Mouse (Mus musculus): Measurements from ENCODE around the gene Trdmt1. TPM values are rescaled to one million over a fixed set of nuclear protein-coding genes. Genes with fewer than 3 reads are reported as not detected.
"Not testable (repeated sequence)": the region's sequence is repeated elsewhere in the genome, so short reads cannot be mapped to it uniquely, and the experiment has no call there.

Trdmt1 gene
- 8.8 and 9.7 TPM in 2 replicates for polyA plus RNA-seq (2015; fragmentation: Nextera tagmentation; extraction: Ambion mirVana)

DNA sequence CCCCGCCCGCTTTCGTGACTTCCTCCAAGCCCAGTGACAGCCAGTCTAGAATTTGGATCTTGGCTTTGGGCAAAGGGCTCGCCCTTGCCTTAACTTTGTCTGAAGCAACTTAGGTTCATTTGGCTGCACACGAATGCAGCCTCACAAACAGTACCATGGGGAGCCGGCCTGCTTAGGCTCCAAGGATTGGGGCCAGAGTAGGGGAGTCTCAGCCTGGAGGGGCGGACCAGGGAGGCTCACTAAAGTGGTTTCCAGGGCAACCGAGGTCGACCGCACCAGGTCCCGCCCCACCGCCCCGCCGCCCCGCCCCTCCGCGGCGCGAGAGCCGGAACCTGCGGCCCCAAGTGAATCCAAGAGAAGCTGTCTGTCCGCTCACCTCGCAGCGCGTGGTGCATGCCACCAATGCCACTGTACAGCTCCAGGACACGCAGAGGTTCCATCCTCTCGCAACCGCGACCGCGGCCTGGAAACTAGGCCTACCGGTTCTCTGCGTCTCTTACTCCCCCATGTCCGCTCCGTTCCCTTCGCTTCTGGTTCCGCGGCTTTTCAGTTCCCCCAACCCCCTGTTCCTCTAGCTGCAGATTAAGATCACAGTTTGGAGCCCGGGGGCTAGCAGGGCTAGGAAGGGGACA lies at the start of gene Trdmt1:
Gene Trdmt1 (minus strand): TSS at position 476 of the 632 bp plus-strand sequence.
- no peaks in the 10 kb centered on the region for H3K9me3 ChIP-seq (replicated peaks)
- peaks cover 9% of the 10 kb centered on the region for H3K4me1 ChIP-seq
- peak; percentile 96 for ATAC-seq (ENCODE audit: low FRiP score)
- peak within 1 kb of the TSS; percentile 85 for H3K9ac ChIP-seq (replicated peaks)
- no peaks in the 10 kb centered on the region for H3K36me3 ChIP-seq
- peak within 1 kb of the TSS; percentile 72 for H3K4me2 ChIP-seq
- peak within 1 kb of the TSS; percentile 73 for H3K4me3 ChIP-seq (replicated peaks)
- H3K27me3 ChIP-seq (replicated peaks): no peaks in the 10 kb centered on the region
- H3K27ac ChIP-seq (replicated peaks): peak within 1 kb of the TSS; percentile 94
- WGBS: under 1% methylated on average over 38 of the region's 39 CpGs

DNA sequence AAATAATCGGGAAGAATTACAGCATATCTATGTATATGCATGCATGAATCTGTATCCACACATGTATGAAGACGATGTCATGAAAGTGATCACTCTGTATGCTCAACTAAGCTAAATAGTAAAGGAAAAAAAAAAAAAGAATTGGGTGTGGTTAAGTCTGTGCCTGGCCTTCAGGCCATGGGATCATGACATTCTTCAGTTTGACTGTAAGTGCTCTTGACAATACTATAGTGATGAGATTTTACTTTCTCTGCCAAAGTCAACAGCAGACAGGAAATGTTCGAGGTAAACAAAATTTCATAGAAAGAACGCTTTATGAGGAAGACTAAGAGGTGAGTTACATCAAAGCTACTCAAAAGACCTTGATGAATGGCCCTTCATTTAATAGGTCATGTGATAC lies 48.9 kb upstream of the Trdmt1 start:
- no peak overlapping the region for H3K27ac ChIP-seq (replicated peaks)
- ATAC-seq (ENCODE audit: low FRiP score): no peak
- H3K4me3 ChIP-seq (replicated peaks): no peak overlapping the region
- no peak overlapping the region for H3K9ac ChIP-seq (replicated peaks)
- H3K4me1 ChIP-seq: 0 out of 2 replicates have a peak, but pooled peaks cover 6% of the 10 kb centered on the region
- no peaks in the 10 kb centered on the region for H3K27me3 ChIP-seq (replicated peaks)
- WGBS: 91% methylated on average over 4 of the region's 4 CpGs
- no peak overlapping the region for H3K4me2 ChIP-seq
- no peaks in the 10 kb centered on the region for H3K36me3 ChIP-seq
- H3K9me3 ChIP-seq (replicated peaks): no peaks in the 10 kb centered on the region

DNA sequence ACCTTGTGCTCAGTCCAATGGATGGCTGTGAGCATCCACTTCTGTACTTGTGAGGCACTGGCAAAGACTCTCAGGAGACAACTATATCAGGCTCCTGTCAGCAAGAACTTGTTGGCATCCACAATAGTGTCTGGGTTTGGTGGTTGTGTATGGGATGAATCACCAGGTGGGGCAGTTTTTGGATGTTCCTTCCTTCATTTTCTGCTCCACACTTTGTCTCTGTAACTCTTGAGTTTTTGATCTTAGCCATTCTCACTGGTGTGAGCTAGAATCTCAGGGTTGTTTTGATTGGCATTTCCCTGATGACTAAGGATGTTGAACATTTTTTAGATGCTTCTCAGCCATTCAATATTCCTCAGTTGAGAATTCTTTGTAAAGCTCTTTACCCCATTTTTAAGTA lies 39.3 kb upstream of the Trdmt1 start:
- not testable (repeated sequence) for H3K4me3 ChIP-seq (replicated peaks); H3K4me1 ChIP-seq; H3K9ac ChIP-seq (replicated peaks); ATAC-seq (ENCODE audit: low FRiP score); H3K27ac ChIP-seq (replicated peaks); H3K27me3 ChIP-seq (replicated peaks); H3K9me3 ChIP-seq (replicated peaks); H3K4me2 ChIP-seq
- peaks cover 18% of the 10 kb centered on the region for H3K36me3 ChIP-seq

GRCm38 (mm10) chr2:13582184-13582583 lies 37.7 kb upstream of the Trdmt1 start:
- WGBS: 83% methylated on average over 3 of the region's 3 CpGs

DNA sequence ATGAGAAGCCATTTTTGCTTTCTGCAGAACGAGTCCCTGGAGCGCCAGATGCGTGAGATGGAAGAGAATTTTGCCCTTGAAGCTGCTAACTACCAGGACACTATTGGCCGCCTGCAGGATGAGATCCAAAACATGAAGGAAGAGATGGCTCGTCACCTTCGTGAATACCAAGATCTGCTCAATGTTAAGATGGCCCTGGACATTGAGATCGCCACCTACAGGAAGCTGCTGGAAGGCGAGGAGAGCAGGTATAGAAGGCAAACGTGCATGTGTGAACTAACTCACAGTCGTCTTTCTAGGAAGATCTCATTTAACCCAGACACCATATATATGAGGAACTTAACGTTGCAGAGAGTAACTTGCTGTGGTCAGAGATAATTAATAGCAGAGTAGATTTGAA lies 35.5 kb upstream of the Trdmt1 start:
- Histone ChIP-seq H3K9me3 (replicated peaks) (no peaks in the 10 kb centered on the region), H3K27ac (replicated peaks) (no peak overlapping the region), H3K4me3 (replicated peaks) (no peak overlapping the region), H3K27me3 (replicated peaks) (no peaks in the 10 kb centered on the region), H3K4me2 (no peak overlapping the region), H3K4me1 (peaks cover 14% of the 10 kb centered on the region), H3K9ac (replicated peaks) (no peak overlapping the region), H3K36me3 (peaks cover 23% of the 10 kb centered on the region)
- WGBS: 66% methylated on average over 11 of the region's 11 CpGs
- no peak for ATAC-seq (ENCODE audit: low FRiP score)

More at GRCm38 (mm10) chr2:13582184-13582583, 37.7 kb upstream of the Trdmt1 start:
- Histone ChIP-seq H3K27me3 (replicated peaks) (no peaks in the 10 kb centered on the region), H3K4me1 (no peaks in the 10 kb centered on the region; the same call in 1 of the 2 replicates), H3K4me2 (no peak overlapping the region), H3K4me3 (replicated peaks) (no peak overlapping the region), H3K9me3 (replicated peaks) (no peaks in the 10 kb centered on the region), H3K27ac (replicated peaks) (no peak overlapping the region), H3K9ac (replicated peaks) (no peak overlapping the region), H3K36me3 (peaks cover 23% of the 10 kb centered on the region)
- ATAC-seq (ENCODE audit: low FRiP score): no peak

DNA sequence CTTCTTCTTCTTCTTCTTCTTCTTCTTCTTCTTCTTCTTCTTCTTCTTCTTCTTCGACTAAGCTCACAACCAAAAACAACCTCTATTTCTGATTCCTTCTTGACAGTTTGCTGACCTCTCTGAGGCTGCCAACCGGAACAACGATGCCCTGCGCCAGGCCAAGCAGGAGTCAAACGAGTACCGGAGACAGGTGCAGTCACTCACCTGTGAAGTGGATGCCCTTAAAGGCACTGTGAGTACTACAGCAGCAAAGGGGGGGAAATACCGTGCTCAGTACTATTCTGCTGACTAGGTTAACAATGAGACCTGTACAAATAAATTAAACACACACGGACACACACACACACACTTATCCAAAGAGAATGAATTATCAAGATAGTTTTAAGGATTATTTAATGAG lies 34.8 kb upstream of the Trdmt1 start:
- Histone ChIP-seq H3K9ac (replicated peaks) (no peak overlapping the region), H3K27ac (replicated peaks) (no peak overlapping the region), H3K9me3 (replicated peaks) (no peaks in the 10 kb centered on the region), H3K27me3 (replicated peaks) (no peaks in the 10 kb centered on the region), H3K4me3 (replicated peaks) (no peak overlapping the region), H3K4me1 (peaks cover 20% of the 10 kb centered on the region), H3K36me3 (peaks cover 23% of the 10 kb centered on the region), H3K4me2 (no peak overlapping the region)
- 87% methylated on average over 8 of the region's 8 CpGs for WGBS
- ATAC-seq (ENCODE audit: low FRiP score): no peak

DNA sequence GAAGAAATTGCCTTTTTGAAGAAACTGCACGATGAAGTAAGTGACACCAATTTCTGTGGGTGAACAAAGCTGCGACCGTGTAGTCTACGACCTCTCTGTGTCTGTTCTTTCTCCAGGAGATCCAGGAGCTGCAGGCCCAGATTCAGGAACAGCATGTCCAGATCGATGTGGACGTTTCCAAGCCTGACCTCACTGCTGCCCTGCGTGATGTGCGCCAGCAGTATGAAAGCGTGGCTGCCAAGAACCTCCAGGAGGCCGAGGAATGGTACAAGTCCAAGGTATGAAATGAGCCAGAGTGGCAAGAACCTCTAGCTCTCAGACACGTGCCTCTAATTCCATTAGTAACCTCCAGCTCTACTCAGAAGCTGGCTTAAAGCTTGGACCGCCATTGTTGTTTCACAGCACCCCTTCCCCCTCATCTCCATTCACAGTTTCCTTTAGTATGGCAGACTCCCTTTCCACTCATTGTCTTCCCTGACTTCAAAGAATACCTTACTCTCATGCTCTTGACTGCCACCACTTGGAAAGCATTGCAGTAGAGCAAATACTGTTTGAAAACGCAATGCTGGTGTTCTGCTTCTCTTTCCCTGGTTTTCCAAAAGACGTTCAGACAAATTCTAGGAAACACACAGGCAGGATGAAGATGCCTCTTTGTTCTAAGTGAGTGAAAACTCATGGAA lies 34.1 kb upstream of the Trdmt1 start:
- Histone ChIP-seq H3K4me1 (peaks cover 20% of the 10 kb centered on the region), H3K4me3 (replicated peaks) (no peak overlapping the region), H3K9me3 (replicated peaks) (no peaks in the 10 kb centered on the region), H3K27me3 (replicated peaks) (no peaks in the 10 kb centered on the region), H3K4me2 (peak overlapping the region; percentile 19; the same call in 1 of the 2 replicates), H3K27ac (replicated peaks) (no peak overlapping the region), H3K9ac (replicated peaks) (no peak overlapping the region), H3K36me3 (peaks cover 23% of the 10 kb centered on the region)
- no peak for ATAC-seq (ENCODE audit: low FRiP score)
- WGBS: 62% methylated on average over 14 of the region's 14 CpGs

DNA sequence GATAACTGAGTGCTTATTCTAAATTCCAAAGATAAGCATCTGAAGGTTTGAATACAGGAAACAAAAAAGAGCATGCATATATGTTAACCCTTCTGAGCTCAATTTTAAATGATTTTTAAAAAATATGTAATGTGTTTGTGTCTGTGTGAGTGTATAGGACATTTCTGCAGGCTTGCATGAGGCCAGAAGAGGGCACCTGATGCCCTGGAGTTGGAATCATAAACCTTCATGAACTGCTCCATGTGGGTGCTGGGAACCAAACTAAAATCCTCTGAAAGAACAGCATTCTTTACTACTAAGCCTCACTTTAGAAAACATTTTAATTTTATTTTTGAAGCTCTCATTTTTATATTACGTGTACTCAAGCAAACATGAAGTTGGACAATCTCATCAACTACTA lies 32.9 kb upstream of the Trdmt1 start:
- peaks cover 32% of the 10 kb centered on the region for H3K4me1 ChIP-seq
- peak overlapping the region; percentile 1; the same call in 1 of the 2 replicates for H3K4me3 ChIP-seq (replicated peaks)
- no peak overlapping the region for H3K27ac ChIP-seq (replicated peaks)
- H3K27me3 ChIP-seq (replicated peaks): no peaks in the 10 kb centered on the region
- no peaks in the 10 kb centered on the region for H3K9me3 ChIP-seq (replicated peaks)
- no peak for ATAC-seq (ENCODE audit: low FRiP score)
- H3K4me2 ChIP-seq: peak overlapping the region; percentile 39
- H3K9ac ChIP-seq (replicated peaks): no peak overlapping the region
- peaks cover 21% of the 10 kb centered on the region for H3K36me3 ChIP-seq
- 98% methylated on average over 1 of the region's 1 CpGs for WGBS

DNA sequence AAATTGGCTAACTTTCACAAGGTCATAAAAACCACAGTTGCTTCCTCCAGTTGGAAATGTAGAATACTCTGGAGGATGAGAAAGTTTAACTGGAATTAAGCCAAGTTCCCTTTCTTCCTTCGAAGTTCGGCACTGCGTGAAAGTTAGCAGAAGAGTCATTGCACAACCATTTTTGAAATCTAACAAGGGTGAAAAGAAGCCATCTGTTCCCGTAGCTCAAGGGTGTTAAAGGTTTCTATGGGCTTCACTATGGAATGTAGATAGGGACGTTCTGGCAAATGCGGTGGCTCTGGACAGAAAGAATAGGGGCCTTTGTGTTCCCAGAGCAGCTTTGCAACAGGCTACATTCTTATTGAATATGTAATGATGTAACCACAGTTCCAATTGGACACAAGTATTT lies 31.5 kb upstream of the Trdmt1 start:
- Histone ChIP-seq H3K9me3 (replicated peaks) (no peaks in the 10 kb centered on the region), H3K36me3 (peaks cover 15% of the 10 kb centered on the region), H3K4me1 (peaks cover 37% of the 10 kb centered on the region), H3K27me3 (replicated peaks) (no peaks in the 10 kb centered on the region), H3K4me3 (replicated peaks) (peak overlapping the region; percentile 65), H3K9ac (replicated peaks) (peak overlapping the region; percentile 24; the same call in 1 of the 2 replicates), H3K27ac (replicated peaks) (peak overlapping the region; percentile 90; the same call in 1 of the 2 replicates), H3K4me2 (peak overlapping the region; percentile 89)
- 6% methylated on average over 6 of the region's 6 CpGs for WGBS
- ATAC-seq (ENCODE audit: low FRiP score): no peak

GRCm38 (mm10) chr2:13575287-13575801 lies 30.9 kb upstream of the Trdmt1 start:
- Histone ChIP-seq H3K36me3 (peaks cover 14% of the 10 kb centered on the region), H3K27me3 (replicated peaks) (no peaks in the 10 kb centered on the region), H3K9ac (replicated peaks) (peak overlapping the region; percentile 69), H3K4me1 (peaks cover 37% of the 10 kb centered on the region), H3K4me3 (replicated peaks) (peak overlapping the region; percentile 65), H3K9me3 (replicated peaks) (no peaks in the 10 kb centered on the region), H3K4me2 (peak overlapping the region; percentile 89), H3K27ac (replicated peaks) (peak overlapping the region; percentile 90)
- 1% methylated on average over 13 of the region's 13 CpGs for whole genome bisulfite sequencing
- no peak for ATAC-seq (ENCODE audit: low FRiP score)

GRCm38 (mm10) chr2:13574801-13575150 lies 30.3 kb upstream of the Trdmt1 start:
- H3K4me1 ChIP-seq: peaks cover 37% of the 10 kb centered on the region
- peak; percentile 27; the same call in 1 of the 2 replicates for ATAC-seq (ENCODE audit: low FRiP score)
- under 1% methylated on average over 21 of the region's 21 CpGs for WGBS

More at GRCm38 (mm10) chr2:13574801-13575150, 30.3 kb upstream of the Trdmt1 start:
- Histone ChIP-seq H3K4me3 (replicated peaks) (peak overlapping the region; percentile 65), H3K27ac (replicated peaks) (peak overlapping the region; percentile 90), H3K4me2 (peak overlapping the region; percentile 89), H3K9ac (replicated peaks) (peak overlapping the region; percentile 69), H3K27me3 (replicated peaks) (no peaks in the 10 kb centered on the region), H3K36me3 (peaks cover 8% of the 10 kb centered on the region; the same call in 1 of the 2 replicates), H3K9me3 (replicated peaks) (no peaks in the 10 kb centered on the region)
